Mouse (Mus musculus) layer of hippocampus, adult 8-10 months (tissue): Measurements from ENCODE around the gene Traf3ip3. TPM values are rescaled to one million over a fixed set of nuclear protein-coding genes. Genes with fewer than 3 reads are reported as not detected.

Experiments used
- DNase-seq, 2 experiments: peaks; one replicate each; pipeline ENCODE4 v3.0.0; 2022; ENCODE audit warnings: low spot score in 2 of 2
- total RNA-seq, 4 experiments: library from RNA; stranded (reverse); gene quantifications; 2 replicates each; pipeline ENCODE4 v1.2.4; 2022

Traf3ip3 gene
- total RNA-seq, result 1 to 10 TPM; 1.2 to 8.0 (median 5.2) TPM

- no peak for DNase-seq
These were observed at the start of gene Traf3ip3 for GRCm38 (mm10) chr1:193201383-193201778. Traf3ip3 (minus strand) TSS chr1:193201703.

- DNase-seq, result no peak
These were observed 48.5 kb upstream of the Traf3ip3 start for GRCm38 (mm10) chr1:193250026-193250425.

DNA sequence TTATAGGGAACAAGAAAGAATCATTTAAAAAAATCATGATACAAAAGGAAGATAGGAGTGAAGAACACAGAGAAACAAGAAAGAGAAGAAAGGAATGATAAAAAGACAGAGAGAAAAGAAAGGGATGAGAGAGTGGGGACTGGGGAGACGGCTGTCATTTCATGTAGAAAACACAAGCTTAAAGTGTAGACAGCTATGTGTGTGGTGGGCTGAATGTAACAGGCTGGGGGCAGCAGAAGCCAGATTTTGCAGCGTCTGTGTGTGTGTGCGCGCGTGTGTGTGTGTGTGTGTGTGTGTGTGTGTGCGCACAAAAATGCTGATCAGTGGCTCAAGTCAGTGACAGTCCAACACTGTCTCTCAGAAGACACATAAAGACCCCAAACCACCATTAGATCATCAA is 42.7 kb upstream of the Traf3ip3 start:
- no peak for DNase-seq

DNA sequence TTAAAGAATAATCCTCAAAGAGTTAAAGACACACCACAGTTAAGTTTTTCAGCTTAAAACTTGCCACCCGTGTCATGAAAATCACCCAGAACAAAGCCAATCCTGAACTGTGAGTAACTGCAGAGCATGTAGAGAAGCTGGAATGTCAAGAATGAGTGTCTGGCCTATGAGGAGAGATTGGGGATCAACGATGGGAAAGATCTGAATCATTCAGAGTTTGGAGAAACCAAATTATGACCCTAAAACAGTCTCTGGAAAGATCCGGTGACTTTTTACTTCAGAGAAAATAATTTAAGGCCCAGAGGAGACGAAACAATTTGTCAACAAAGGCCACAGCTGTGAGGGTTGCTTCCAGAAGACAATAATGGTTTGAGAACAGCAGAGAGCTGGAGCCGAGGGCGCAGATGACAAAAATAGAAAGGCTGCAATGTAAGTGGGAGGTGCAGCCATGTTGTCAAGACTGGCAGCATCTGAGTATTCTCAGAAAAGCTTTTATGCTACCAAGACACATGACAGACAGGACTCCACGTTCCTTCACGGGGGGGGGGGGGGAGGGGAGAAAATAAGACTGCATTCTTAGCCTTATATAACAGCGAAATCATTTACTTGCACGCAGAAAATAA is 42.2 kb upstream of the Traf3ip3 start:
- no peak for DNase-seq

- no peak for DNase-seq
These were observed 41.4 kb upstream of the Traf3ip3 start for GRCm38 (mm10) chr1:193242863-193243262.

GRCm38 (mm10) chr1:193242238-193242637 is 40.7 kb upstream of the Traf3ip3 start:
- DNase-seq, result peak; percentile 93

DNA sequence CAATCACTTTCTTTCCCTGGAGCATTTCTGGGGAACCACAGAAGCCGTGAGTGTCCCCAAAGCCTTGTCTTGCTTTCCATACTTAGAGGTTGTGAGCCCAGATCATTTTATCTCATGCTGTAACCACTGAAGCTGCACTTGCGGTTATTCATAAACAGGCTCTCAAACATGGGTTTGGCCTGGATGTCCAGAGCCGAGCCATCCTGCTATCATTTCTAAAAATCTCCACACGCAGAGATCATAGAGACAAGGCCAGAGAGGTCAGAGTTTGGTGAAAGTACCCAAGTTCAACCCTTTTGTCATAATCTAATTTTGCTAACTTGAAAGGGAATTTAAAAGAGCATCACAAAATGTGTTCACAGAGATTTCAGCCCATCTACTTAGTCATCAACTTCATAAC is 39.9 kb upstream of the Traf3ip3 start:
- DNase-seq, result no peak

DNA sequence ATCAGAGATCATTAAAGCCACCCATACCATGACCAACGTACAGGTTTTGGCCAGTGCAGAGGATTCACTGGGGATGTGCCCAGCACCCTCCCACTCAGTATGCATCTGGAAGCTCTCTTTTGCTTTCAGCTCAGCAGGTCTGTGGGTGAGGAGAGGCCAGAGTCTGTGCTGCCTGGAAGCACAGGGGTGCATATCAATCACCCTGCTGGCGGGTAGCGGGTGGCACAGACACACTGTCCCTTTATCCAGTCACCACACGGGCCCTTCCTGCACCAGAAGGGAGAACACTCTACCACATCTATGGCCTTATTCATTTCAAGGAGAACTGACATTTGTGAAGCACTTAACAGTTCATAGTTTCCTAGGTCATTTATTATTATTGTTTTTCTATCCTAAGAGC is 36.9 kb upstream of the Traf3ip3 start:
- DNase-seq, result peak in 1 of 2 experiments; percentile 33

- DNase-seq, result no peak
These were observed 33.4 kb upstream of the Traf3ip3 start for GRCm38 (mm10) chr1:193234930-193235329.

- DNase-seq, result no peak
These were observed 32.7 kb upstream of the Traf3ip3 start for GRCm38 (mm10) chr1:193234130-193234645.

DNA sequence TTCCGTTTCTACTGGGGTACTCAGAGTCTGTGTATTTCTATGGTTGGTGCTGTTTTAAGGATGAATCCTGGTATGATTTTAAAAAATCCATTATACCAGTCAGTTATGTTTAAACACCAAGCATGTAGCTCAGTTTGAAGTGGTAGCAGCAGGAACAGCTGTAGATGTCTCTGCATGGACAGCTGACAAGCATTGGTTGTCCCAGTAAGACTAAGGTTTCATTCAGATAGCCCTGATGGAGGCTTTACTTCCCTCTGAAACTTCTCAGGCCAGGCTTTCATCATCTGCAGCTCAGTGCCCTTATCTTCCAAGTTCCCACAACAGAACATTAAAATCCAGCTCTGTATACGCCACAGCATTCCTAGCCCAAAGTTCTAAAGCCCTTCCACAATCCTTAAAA is 31.2 kb upstream of the Traf3ip3 start:
- no peak for DNase-seq

DNA sequence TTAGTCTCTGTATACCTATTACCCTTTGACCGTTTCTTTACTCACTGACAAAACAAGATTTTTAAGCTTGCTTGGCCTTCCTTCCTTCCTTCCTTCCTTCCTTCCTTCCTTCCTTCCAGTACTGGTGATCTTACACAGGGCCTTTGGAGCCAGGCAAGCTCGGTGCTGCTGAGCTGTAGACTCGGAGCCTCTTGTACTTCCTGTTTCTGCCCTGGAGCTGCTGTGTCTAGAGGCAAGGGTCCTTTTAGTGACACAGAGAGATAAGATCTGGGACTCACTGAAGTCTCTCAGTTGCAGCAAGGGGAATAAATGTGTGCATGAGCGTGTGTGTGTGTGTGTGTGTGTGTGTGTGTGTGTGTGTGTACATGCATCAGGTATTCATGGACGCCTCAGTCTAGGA is 29.4 kb upstream of the Traf3ip3 start:
- no peak for DNase-seq

- DNase-seq, result no peak
These were observed 29.0 kb upstream of the Traf3ip3 start for GRCm38 (mm10) chr1:193230531-193230930.

DNA sequence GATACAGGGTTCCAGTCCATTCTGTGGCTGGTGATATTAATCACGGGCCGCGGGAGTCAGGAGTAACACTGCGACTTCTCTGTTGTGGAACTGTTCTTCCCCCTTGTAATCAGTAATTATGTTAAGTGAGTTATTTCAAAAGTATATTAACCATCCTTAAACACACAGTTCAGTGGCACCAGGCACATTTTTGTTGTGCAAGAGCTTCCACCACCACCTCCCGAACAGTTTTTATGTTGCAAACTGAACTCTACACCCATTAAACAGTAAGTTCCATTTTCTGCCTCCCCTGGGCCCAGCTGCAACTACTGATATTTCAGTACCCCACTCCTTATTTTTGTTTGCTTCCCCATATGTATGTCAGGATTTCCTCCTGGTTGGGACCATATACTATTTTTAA is 28.1 kb upstream of the Traf3ip3 start:
- no peak for DNase-seq

DNA sequence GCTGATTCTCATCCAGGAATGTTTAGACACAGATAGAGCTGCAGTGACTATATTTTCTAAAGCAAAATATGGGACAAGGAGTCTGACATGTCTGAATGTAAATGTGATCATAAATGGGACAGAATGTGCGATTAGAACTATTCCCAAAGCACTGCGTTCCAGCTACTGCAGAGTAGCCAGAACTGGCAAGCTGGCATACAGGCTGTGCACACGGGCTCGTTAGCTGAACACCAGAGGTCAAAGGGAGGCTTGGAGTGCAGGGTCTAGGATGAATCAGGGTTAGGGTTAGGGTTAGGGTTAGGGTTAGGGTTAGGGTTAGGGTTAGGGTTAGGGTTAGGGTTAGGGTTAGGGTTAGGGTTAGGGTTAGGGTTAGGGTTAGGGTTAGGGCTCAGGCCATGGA is 26.0 kb upstream of the Traf3ip3 start:
- DNase-seq, result no peak

- DNase-seq, result no peak
These were observed 25.4 kb upstream of the Traf3ip3 start for GRCm38 (mm10) chr1:193226724-193227522.

DNA sequence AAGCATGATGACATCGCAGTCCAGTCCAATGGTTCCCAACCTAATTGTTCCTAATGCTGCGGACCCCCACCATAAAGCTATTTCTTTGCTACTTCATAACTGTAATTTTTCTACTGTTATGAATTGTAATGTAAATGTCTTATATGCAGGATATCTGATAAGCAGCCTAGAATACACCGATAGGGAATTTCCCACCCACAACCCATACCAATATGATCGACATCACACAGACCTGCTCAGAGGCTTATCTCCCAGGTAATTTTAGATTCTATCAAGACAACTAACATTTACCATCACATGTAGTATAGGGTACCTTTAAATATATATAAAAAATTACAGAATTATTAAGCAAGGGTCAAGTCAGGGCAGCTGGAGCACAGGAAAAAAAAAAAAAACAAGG is 24.6 kb upstream of the Traf3ip3 start:
- DNase-seq, result no peak

DNA sequence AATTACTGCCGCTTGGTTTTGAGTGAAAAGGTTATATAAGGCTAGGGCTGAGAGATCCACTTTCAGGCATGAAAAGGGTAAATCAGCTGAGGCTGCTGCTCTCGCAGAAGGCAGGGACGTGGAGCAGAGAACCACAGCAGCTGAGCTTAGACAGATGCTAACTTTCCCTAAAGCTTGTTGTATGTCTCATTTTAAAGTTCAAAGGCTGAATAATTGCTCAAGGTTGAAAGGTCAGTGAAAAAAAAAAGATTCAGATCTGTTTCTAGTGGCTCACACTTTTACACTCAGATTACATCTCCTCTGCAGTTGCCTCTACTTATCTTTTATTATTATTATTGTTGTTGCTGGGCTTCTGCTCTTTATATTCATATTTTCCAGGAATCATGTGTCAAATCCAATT is 24.0 kb upstream of the Traf3ip3 start:
- DNase-seq, result no peak

DNA sequence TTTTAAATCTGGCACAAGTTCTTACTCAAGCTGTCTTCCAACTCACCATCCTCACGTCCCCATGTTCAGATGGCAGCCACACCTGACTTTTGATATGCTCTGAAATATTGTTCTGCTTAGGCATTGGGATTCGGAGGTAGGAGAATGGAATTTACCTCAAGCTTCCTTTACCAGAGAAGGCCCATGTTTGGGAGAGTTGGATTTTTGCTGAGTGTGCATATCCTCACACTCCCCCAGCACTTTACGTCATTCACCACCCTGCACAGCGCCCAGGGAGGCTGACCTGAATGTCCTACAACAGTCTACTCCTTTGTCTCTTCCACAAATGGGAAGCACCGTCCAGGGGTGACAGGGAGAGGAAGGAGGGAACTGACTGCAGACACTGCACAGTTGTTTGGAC is 18.9 kb upstream of the Traf3ip3 start:
- no peak for DNase-seq

- no peak for DNase-seq
These were observed 14.5 kb upstream of the Traf3ip3 start for GRCm38 (mm10) chr1:193216000-193216399.

DNA sequence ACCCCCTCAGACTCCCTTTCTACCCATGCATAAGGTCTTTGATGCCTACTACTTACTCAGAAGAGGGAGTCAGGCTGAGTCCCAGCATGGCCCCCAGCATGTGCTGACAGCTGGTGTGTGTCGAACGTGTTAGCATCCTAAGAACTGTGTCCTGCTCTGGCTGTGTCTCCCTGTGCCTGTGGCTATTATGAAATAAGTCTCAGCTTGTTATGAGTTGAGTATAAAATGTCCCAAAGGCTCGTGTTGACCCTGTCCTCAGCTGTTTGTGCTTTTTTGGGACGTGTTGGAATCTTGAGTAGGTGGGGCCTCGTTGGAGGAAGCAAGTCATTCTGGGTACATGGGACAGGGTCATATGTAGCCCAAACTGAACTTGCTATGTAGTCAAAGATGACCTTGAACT is 12.6 kb upstream of the Traf3ip3 start:
- DNase-seq, result no peak

GRCm38 (mm10) chr1:193211371-193211770 is 9.9 kb upstream of the Traf3ip3 start:
- DNase-seq, result no peak

- DNase-seq, result peak; percentile 50 to 66
These were observed 6.7 kb upstream of the Traf3ip3 start for GRCm38 (mm10) chr1:193208178-193208577.
